Mouse (Mus musculus) forebrain, embryonic 14.5 days (tissue): ENCODE data around the gene Psmb11. TPM values are rescaled to one million over a fixed set of nuclear protein-coding genes. Genes with fewer than 3 reads are reported as not detected.

Experiments
- ATAC-seq: fragments of 200-750 bp; cut with Nextera tagmentation; 2 replicates; pipeline ENCODE4 v1.8.0; 2017; ENCODE audit warnings: mild to moderate bottlenecking, moderate library complexity
- DNase-seq: peaks from one replicate; pipeline ENCODE4 v3.0.0-alpha.2; 2015; ENCODE audit warnings: low spot score
- H3K27ac ChIP-seq: fragments of 300-500 bp; sonication (generic); 2 replicates; pipeline ENCODE4 v1.5.1; 2014; ENCODE audit warnings: low read depth, mild to moderate bottlenecking, control low read depth, low read length, moderate library complexity
- H3K27me3 ChIP-seq: fragments of 300-500 bp; sonication (generic); replicated peaks from 2 replicates; pipeline ENCODE4 v1.6.1; 2014; ENCODE audit warnings: low read length, control low read depth, mixed read lengths; ENCODE audit not compliant: control insufficient read depth, insufficient read depth
- H3K36me3 ChIP-seq: fragments of 300-500 bp; sonication (generic); 2 replicates; pipeline ENCODE4 v1.6.1; 2014; ENCODE audit warnings: low read length, control low read depth; ENCODE audit not compliant: control insufficient read depth, insufficient read depth
- H3K4me1 ChIP-seq: fragments of 300-500 bp; sonication (generic); 2 replicates; pipeline ENCODE4 v1.6.1; 2014; ENCODE audit warnings: antibody characterized with exemption, low read length, control low read depth; ENCODE audit not compliant: control insufficient read depth, insufficient read depth
- H3K4me2 ChIP-seq: fragments of 300-500 bp; sonication (generic); 2 replicates; pipeline ENCODE4 v1.6.1; 2014; ENCODE audit warnings: mild to moderate bottlenecking, control low read depth, low read length
- H3K4me3 ChIP-seq: fragments of 300-500 bp; sonication (generic); 2 replicates; pipeline ENCODE4 v1.5.1; 2014; ENCODE audit warnings: low read depth, low read length, control low read depth
- H3K9ac ChIP-seq: fragments of 300-500 bp; sonication (generic); 2 replicates; pipeline ENCODE4 v1.6.1; 2014; ENCODE audit warnings: mild to moderate bottlenecking, low read length, control low read depth, moderate library complexity
- H3K9me3 ChIP-seq: fragments of 300-500 bp; sonication (generic); replicated peaks from 2 replicates; pipeline ENCODE4 v1.6.1; 2016; ENCODE audit warnings: low read length, control low read depth, mixed read lengths; ENCODE audit not compliant: control insufficient read depth
- WGBS: fragments of 180-500 bp; shearing (Covaris S2); extraction: QIAGEN DNeasy Blood & Tissue Kit; methylation state at CpG from one replicate; pipeline ENCODE4 v1.1.7; 2014; 5-methylcytosine and 5-hydroxymethylcytosine counted together
- polyA plus RNA-seq: library from polyadenylated mRNA; unstranded; fragments of >200 nt; fragmentation: Nextera tagmentation; extraction: Ambion mirVana; gene quantifications from 2 replicates; pipeline ENCODE4 v1.2.1, GENCODE M21; 2014

Psmb11 gene
- polyA plus RNA-seq, 1 experiment from 2014 or later, result not detected

GRCm38 (mm10) chr14:54650621-54651454, 29.6 kb downstream of the Psmb11 start:
- DNase-seq, result peak; percentile 98
- no peaks in the 10 kb centered on the region for H3K9me3 ChIP-seq
- 63% methylated on average over 23 of the region's 23 CpGs for WGBS
- H3K4me1 ChIP-seq, result peaks cover 23% of the 10 kb centered on the region
- no peak overlapping the region for H3K27ac ChIP-seq
- H3K4me2 ChIP-seq, result no peak overlapping the region
- H3K27me3 ChIP-seq, result no peaks in the 10 kb centered on the region
- H3K9ac ChIP-seq, result no peak overlapping the region
- peak; percentile 61 for ATAC-seq
- no peak overlapping the region for H3K4me3 ChIP-seq
- H3K36me3 ChIP-seq, result peaks cover 66% of the 10 kb centered on the region

GRCm38 (mm10) chr14:54651556-54651955, 30.3 kb downstream of the Psmb11 start:
- DNase-seq, result no peak
- 65% methylated on average over 4 of the region's 4 CpGs for WGBS
- no peaks in the 10 kb centered on the region for H3K27me3 ChIP-seq
- peak overlapping the region; percentile 29; the same call in 1 of the 2 replicates for H3K9ac ChIP-seq
- H3K9me3 ChIP-seq, result no peaks in the 10 kb centered on the region
- peaks cover 66% of the 10 kb centered on the region for H3K36me3 ChIP-seq
- H3K4me2 ChIP-seq, result peak overlapping the region; percentile 88
- H3K27ac ChIP-seq, result no peak overlapping the region
- no peak overlapping the region for H3K4me3 ChIP-seq
- H3K4me1 ChIP-seq, result peaks cover 23% of the 10 kb centered on the region
- ATAC-seq, result peak; percentile 1; the same call in 1 of the 2 replicates

- peak; percentile 37 for ATAC-seq
- WGBS, result 2% methylated on average over 7 of the region's 7 CpGs
- H3K4me2 ChIP-seq, result peak overlapping the region; percentile 88
Measured at GRCm38 (mm10) chr14:54652787-54653186, 31.6 kb downstream of the Psmb11 start.

GRCm38 (mm10) chr14:54653496-54653895, 32.3 kb downstream of the Psmb11 start:
- peak overlapping the region; percentile 74 for H3K4me3 ChIP-seq
- no peaks in the 10 kb centered on the region for H3K27me3 ChIP-seq
- no peaks in the 10 kb centered on the region for H3K9me3 ChIP-seq
- H3K4me1 ChIP-seq, result peaks cover 22% of the 10 kb centered on the region
- H3K4me2 ChIP-seq, result peak overlapping the region; percentile 88
- peaks cover 64% of the 10 kb centered on the region for H3K36me3 ChIP-seq
- peak overlapping the region; percentile 91 for H3K9ac ChIP-seq
- WGBS, result 1% methylated on average over 12 of the region's 12 CpGs
- peak; percentile 92 for DNase-seq
- peak overlapping the region; percentile 84 for H3K27ac ChIP-seq
- peak; percentile 89 for ATAC-seq

More at GRCm38 (mm10) chr14:54652787-54653186, 31.6 kb downstream of the Psmb11 start:
- peak overlapping the region; percentile 91 for H3K9ac ChIP-seq
- DNase-seq, result peak; percentile 25
- H3K4me3 ChIP-seq, result peak overlapping the region; percentile 74
- peak overlapping the region; percentile 84 for H3K27ac ChIP-seq
- H3K27me3 ChIP-seq, result no peaks in the 10 kb centered on the region
- peaks cover 23% of the 10 kb centered on the region for H3K4me1 ChIP-seq
- no peaks in the 10 kb centered on the region for H3K9me3 ChIP-seq
- H3K36me3 ChIP-seq, result peaks cover 64% of the 10 kb centered on the region

- WGBS, result 89% methylated on average over 2 of the region's 2 CpGs
- DNase-seq (no peak), ATAC-seq (no peak)
- no peak overlapping the region for H3K4me2 ChIP-seq
- H3K4me3 ChIP-seq, result no peak overlapping the region
- H3K27ac ChIP-seq, result no peak overlapping the region
- H3K9me3 ChIP-seq, result no peaks in the 10 kb centered on the region
- no peaks in the 10 kb centered on the region for H3K4me1 ChIP-seq
- H3K9ac ChIP-seq, result no peak overlapping the region
- H3K36me3 ChIP-seq, result peaks cover 99% of the 10 kb centered on the region
- no peaks in the 10 kb centered on the region for H3K27me3 ChIP-seq
Measured at GRCm38 (mm10) chr14:54660009-54660408, 38.8 kb downstream of the Psmb11 start.

- H3K4me1 ChIP-seq, result no peaks in the 10 kb centered on the region
- peaks cover 89% of the 10 kb centered on the region for H3K36me3 ChIP-seq
Measured at GRCm38 (mm10) chr14:54664477-54665222, 43.4 kb downstream of the Psmb11 start.

GRCm38 (mm10) chr14:54669381-54669780, 48.1 kb downstream of the Psmb11 start:
- peak; percentile 41 for DNase-seq
- Histone ChIP-seq H3K27ac (no peak overlapping the region), H3K4me3 (no peak overlapping the region), H3K4me2 (no peak overlapping the region), H3K9ac (no peak overlapping the region), H3K9me3 (no peaks in the 10 kb centered on the region), H3K4me1 (no peaks in the 10 kb centered on the region), H3K27me3 (no peaks in the 10 kb centered on the region), H3K36me3 (peaks cover 78% of the 10 kb centered on the region)
- no peak for ATAC-seq
- WGBS, result 80% methylated on average over 4 of the region's 4 CpGs

More at GRCm38 (mm10) chr14:54664477-54665222, 43.4 kb downstream of the Psmb11 start:
- H3K27ac ChIP-seq, result no peak overlapping the region
- H3K4me2 ChIP-seq, result no peak overlapping the region
- no peak overlapping the region for H3K4me3 ChIP-seq
- H3K9ac ChIP-seq, result no peak overlapping the region
- H3K9me3 ChIP-seq, result no peaks in the 10 kb centered on the region
- no peaks in the 10 kb centered on the region for H3K27me3 ChIP-seq
- 92% methylated on average over 10 of the region's 10 CpGs for WGBS
- DNase-seq, result no peak
- ATAC-seq, result no peak

GRCm38 (mm10) chr14:54674317-54674716, 53.1 kb downstream of the Psmb11 start:
- no peak for DNase-seq
- 83% methylated on average over 2 of the region's 2 CpGs for WGBS

More at GRCm38 (mm10) chr14:54674317-54674716, 53.1 kb downstream of the Psmb11 start:
- Histone ChIP-seq H3K27me3 (no peaks in the 10 kb centered on the region), H3K9ac (no peak overlapping the region), H3K27ac (no peak overlapping the region), H3K4me2 (no peak overlapping the region), H3K36me3 (peaks cover 80% of the 10 kb centered on the region), H3K4me3 (no peak overlapping the region), H3K9me3 (no peaks in the 10 kb centered on the region), H3K4me1 (no peaks in the 10 kb centered on the region)
- ATAC-seq, result no peak
